Mouse (Mus musculus): ENCODE measurements around the gene Clcf1. TPM values are rescaled to one million over a fixed set of nuclear protein-coding genes. Genes with fewer than 3 reads are reported as not detected.
A peak's percentile ranks its signal among the peaks of the same experiment; 100 is the strongest.

Gene Clcf1
- polyA plus RNA-seq, 1 experiment from 2014 or later: 0.49 TPM

DNA sequence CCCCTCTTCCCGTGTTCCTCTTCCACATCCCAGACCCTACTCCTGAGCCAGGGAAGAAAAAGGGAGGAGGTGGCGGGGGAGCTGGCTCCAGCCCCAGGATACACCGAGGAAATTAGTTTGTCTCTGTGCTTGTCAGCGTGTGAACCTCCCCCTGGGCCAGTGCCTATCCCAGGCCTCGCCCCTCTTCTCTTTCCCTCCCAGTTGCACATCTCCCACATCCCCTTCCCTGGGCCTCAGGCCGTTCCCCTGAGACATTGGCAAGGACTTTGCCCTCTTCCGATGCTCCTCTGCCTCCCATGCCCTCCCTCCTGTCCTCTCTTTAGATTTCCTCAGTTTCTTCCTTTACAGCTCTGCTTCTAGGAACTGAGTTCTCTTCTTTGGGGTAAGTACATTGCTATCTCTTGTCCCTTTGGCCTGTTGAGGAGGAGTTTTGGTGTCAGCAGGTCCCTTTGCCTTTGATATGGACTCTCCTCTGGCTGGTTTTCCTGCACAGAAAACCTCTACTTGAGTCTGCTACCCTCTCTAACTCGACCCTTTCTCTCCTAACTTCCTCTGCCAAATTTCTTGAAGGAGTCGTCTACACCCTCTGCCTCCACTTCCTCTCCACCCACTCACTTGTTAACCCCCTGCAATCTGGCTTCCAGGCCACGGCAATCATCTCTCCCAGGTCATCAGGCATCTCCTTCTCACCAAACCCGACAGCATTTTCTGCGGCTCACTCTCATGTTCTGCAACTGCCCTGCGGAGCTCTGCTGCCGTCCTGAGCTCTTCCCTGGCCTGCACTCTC, 7.1 kb downstream of the Clcf1 start:
- 0 out of 2 replicates have a peak overlapping the region, but pooled peaks have one; percentile 5 for H3K9ac ChIP-seq (replicated peaks; ENCODE audit: low read depth, low read length)
- 44% methylated on average over 14 of the region's 14 CpGs for WGBS
- H3K27ac ChIP-seq (ENCODE audit: low read length): no peak overlapping the region
- no peak overlapping the region for H3K4me3 ChIP-seq (replicated peaks; ENCODE audit: low read length)
- H3K27me3 ChIP-seq (replicated peaks; ENCODE audit: control insufficient read depth, insufficient read depth, low read length): peaks cover 5% of the 10 kb centered on the region
- H3K36me3 ChIP-seq (ENCODE audit: control insufficient read depth, insufficient read depth): no peaks in the 10 kb centered on the region
- no peak for ATAC-seq
- H3K4me2 ChIP-seq (ENCODE audit: low read length): no peak overlapping the region
- no peaks in the 10 kb centered on the region for H3K9me3 ChIP-seq (ENCODE audit: control insufficient read depth, low read length)
- peaks cover 15% of the 10 kb centered on the region for H3K4me1 ChIP-seq (replicated peaks; ENCODE audit: control insufficient read depth, insufficient read depth, low read length)

DNA sequence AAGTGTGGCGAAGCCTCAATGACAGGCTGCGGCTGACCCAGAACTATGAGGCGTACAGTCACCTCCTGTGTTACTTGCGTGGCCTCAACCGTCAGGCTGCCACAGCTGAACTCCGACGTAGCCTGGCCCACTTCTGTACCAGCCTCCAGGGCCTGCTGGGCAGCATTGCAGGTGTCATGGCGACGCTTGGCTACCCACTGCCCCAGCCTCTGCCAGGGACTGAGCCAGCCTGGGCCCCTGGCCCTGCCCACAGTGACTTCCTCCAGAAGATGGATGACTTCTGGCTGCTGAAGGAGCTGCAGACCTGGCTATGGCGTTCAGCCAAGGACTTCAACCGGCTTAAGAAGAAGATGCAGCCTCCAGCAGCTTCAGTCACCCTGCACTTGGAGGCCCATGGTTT, 8.1 kb downstream of the Clcf1 start:
- Histone ChIP-seq H3K4me1 (replicated peaks; ENCODE audit: control insufficient read depth, insufficient read depth, low read length) (peaks cover 15% of the 10 kb centered on the region), H3K36me3 (ENCODE audit: control insufficient read depth, insufficient read depth) (no peaks in the 10 kb centered on the region), H3K27ac (ENCODE audit: low read length) (no peak overlapping the region), H3K9ac (replicated peaks; ENCODE audit: low read depth, low read length) (no peak overlapping the region), H3K9me3 (ENCODE audit: control insufficient read depth, low read length) (no peaks in the 10 kb centered on the region), H3K4me3 (replicated peaks; ENCODE audit: low read length) (no peak overlapping the region), H3K4me2 (ENCODE audit: low read length) (no peak overlapping the region), H3K27me3 (replicated peaks; ENCODE audit: control insufficient read depth, insufficient read depth, low read length) (0 out of 2 replicates have a peak, but pooled peaks cover 2% of the 10 kb centered on the region)
- no peak for ATAC-seq
- 85% methylated on average over 11 of the region's 11 CpGs for WGBS

- peaks cover 5% of the 10 kb centered on the region for H3K4me1 ChIP-seq (replicated peaks; ENCODE audit: control insufficient read depth, insufficient read depth, low read length)
- no peak overlapping the region for H3K4me2 ChIP-seq (ENCODE audit: low read length)
- no peaks in the 10 kb centered on the region for H3K9me3 ChIP-seq (ENCODE audit: control insufficient read depth, low read length)
- H3K36me3 ChIP-seq (ENCODE audit: control insufficient read depth, insufficient read depth): no peaks in the 10 kb centered on the region
- ATAC-seq: no peak
- H3K4me3 ChIP-seq (replicated peaks; ENCODE audit: low read length): no peak overlapping the region
- H3K27ac ChIP-seq (ENCODE audit: low read length): no peak overlapping the region
- H3K27me3 ChIP-seq (replicated peaks; ENCODE audit: control insufficient read depth, insufficient read depth, low read length): peaks cover 10% of the 10 kb centered on the region
- WGBS: 90% methylated on average over 7 of the region's 7 CpGs
- H3K9ac ChIP-seq (replicated peaks; ENCODE audit: low read depth, low read length): no peak overlapping the region
Measured at GRCm38 (mm10) chr19:4226779-4227178, 12.7 kb downstream of the Clcf1 start.

DNA sequence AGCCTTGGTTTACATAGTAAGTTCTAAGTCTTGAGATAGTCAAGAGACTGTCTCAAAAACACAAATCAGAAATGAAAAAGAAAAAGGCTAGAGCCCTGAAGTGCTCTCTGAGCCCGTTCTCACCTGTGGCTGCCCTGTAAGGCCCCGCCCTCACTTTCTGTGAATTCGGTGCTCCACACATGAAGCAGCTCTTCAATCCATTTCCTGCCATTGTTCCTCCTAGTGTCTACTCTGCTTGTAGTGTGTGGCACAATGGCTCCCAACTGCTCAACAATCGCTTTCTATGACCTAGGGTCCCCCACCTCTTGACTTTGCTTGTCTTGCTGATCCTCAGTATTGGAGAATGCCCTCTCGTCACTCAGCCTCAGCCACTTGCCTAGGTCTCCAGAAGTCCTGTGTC, 13.4 kb downstream of the Clcf1 start:
- 66% methylated on average over 5 of the region's 5 CpGs for WGBS

DNA sequence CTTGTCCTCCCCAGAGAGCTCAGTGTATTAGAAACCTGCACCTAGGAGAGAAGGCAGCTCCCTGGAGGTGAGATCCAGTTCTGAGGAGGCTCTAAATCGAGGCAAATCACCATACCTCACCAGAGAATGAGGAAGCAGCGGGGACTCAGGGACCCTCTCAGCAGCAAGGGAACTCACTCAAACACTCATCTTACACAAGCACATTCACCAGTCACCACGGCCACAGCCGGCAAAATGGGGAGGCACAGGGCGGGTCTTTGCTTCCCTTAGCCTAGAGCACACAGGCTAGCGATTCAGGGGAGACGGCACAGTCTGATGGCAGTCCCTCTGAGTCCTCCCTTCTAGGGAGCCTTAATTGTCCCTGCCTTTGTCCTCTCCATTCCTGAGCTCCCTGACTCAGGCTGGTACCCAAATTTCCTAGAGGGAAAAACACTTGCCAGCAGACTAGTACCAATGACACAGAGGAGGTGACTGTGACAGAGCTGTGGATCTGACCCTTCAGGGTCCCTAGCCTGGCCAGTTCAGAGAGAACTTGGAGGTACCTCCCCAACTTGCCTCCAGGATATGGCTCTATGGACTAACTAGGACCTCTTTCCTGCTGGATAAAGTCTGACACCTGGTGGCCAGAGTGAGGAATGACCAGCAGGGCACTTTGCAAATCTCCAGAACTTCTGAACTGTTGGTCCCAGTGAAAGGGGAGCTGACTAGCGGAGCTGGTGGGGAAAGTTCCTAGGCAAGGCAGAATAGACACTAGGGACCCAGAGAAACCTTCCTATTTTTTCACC, 14.0 kb downstream of the Clcf1 start:
- H3K27me3 ChIP-seq (replicated peaks; ENCODE audit: control insufficient read depth, insufficient read depth, low read length): peaks cover 10% of the 10 kb centered on the region
- H3K4me3 ChIP-seq (replicated peaks; ENCODE audit: low read length): no peak overlapping the region
- no peak overlapping the region for H3K27ac ChIP-seq (ENCODE audit: low read length)
- WGBS: 18% methylated on average over 8 of the region's 8 CpGs
- no peak for ATAC-seq
- no peak overlapping the region; the same call in 1 of the 2 replicates for H3K9ac ChIP-seq (replicated peaks; ENCODE audit: low read depth, low read length)
- H3K9me3 ChIP-seq (ENCODE audit: control insufficient read depth, low read length): no peaks in the 10 kb centered on the region
- peaks cover 11% of the 10 kb centered on the region for H3K4me1 ChIP-seq (replicated peaks; ENCODE audit: control insufficient read depth, insufficient read depth, low read length)
- H3K36me3 ChIP-seq (ENCODE audit: control insufficient read depth, insufficient read depth): no peaks in the 10 kb centered on the region
- no peak overlapping the region for H3K4me2 ChIP-seq (ENCODE audit: low read length)

More for the DNA sequence above, 13.4 kb downstream of the Clcf1 start:
- no peak overlapping the region for H3K27ac ChIP-seq (ENCODE audit: low read length)
- no peak overlapping the region for H3K4me3 ChIP-seq (replicated peaks; ENCODE audit: low read length)
- H3K36me3 ChIP-seq (ENCODE audit: control insufficient read depth, insufficient read depth): no peaks in the 10 kb centered on the region
- no peaks in the 10 kb centered on the region for H3K9me3 ChIP-seq (ENCODE audit: control insufficient read depth, low read length)
- no peak for ATAC-seq
- H3K4me1 ChIP-seq (replicated peaks; ENCODE audit: control insufficient read depth, insufficient read depth, low read length): peaks cover 9% of the 10 kb centered on the region
- H3K27me3 ChIP-seq (replicated peaks; ENCODE audit: control insufficient read depth, insufficient read depth, low read length): peaks cover 10% of the 10 kb centered on the region
- H3K4me2 ChIP-seq (ENCODE audit: low read length): no peak overlapping the region
- no peak overlapping the region for H3K9ac ChIP-seq (replicated peaks; ENCODE audit: low read depth, low read length)

DNA sequence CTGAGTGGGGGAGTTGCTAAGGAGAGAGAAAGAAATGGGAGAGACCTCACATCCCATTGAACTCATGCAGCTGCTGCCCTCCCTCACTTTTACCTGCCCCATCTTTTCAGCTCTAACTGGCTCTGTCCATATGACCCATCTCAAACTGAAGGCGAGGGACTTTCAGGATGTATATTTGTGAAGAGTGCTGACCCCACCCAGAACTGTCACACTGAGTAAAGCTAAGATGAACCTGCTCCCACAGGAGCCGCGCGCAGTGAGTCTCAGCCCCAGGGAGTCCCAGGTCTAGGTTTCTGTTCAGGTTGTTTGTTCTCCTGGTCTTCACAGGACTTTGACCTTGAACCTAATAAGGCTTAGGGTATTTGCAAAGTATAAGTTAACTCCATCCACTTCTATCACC, 14.9 kb downstream of the Clcf1 start:
- Histone ChIP-seq H3K36me3 (ENCODE audit: control insufficient read depth, insufficient read depth) (no peaks in the 10 kb centered on the region), H3K4me3 (replicated peaks; ENCODE audit: low read length) (no peak overlapping the region), H3K9ac (replicated peaks; ENCODE audit: low read depth, low read length) (no peak overlapping the region), H3K27ac (ENCODE audit: low read length) (no peak overlapping the region), H3K9me3 (ENCODE audit: control insufficient read depth, low read length) (no peaks in the 10 kb centered on the region), H3K4me1 (replicated peaks; ENCODE audit: control insufficient read depth, insufficient read depth, low read length) (peaks cover 11% of the 10 kb centered on the region), H3K27me3 (replicated peaks; ENCODE audit: control insufficient read depth, insufficient read depth, low read length) (peaks cover 10% of the 10 kb centered on the region), H3K4me2 (ENCODE audit: low read length) (no peak overlapping the region)
- 73% methylated on average over 4 of the region's 4 CpGs for WGBS
- ATAC-seq: no peak

DNA sequence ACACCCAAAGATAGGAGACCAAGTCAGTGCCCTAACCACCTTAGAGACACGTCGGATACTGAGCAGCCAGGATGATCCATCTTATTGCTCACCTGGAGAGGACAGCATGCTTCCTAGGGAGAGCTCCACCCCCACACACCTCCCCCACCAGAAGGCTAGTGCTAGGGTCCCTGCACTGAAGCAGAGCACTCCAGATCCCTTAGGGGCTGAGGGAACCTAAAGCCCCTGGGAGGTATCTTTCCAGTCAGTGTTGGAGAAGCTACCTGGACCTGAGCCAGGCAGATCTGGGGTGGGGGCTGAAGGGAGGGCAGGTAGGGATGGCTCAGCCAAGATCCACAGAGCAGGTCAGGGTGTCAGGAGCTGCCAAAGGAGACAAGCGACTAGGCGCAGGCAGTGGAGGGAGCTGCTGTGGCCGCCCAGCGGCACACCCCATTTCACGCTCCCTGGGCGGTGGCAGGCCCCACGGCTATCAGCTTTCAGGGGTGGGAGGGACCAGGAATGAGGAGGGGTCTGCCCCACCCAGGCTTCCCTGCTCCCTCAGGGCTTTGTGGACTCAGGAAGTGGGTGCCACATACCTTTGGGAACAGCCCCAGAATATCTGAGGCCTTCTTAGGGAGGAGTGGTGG, 15.5 kb downstream of the Clcf1 start:
- Histone ChIP-seq H3K9ac (replicated peaks; ENCODE audit: low read depth, low read length) (no peak overlapping the region), H3K27me3 (replicated peaks; ENCODE audit: control insufficient read depth, insufficient read depth, low read length) (peaks cover 10% of the 10 kb centered on the region)
- WGBS: 50% methylated on average over 9 of the region's 9 CpGs

DNA sequence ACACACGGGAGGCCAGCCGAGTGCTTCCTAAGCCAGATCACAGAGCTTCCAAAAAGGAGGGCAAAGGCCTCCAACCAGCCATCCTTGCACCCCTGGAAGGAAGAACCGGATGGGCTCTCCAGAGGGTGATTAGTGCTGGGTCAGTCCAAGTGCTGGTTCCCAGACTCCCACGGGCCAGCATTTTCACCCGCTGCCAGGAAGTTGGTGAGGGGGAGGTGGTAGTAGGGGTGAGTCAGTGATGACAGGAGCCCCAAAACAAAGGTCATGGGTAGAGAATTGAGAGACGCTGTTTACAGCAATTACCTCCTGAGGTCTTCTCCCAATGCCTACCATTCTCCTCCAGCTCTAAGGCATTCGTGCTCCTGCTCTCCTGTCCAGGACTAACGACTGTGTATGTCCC, 16.4 kb downstream of the Clcf1 start:
- Histone ChIP-seq H3K4me2 (ENCODE audit: low read length) (no peak overlapping the region), H3K27ac (ENCODE audit: low read length) (no peak overlapping the region), H3K4me3 (replicated peaks; ENCODE audit: low read length) (no peak overlapping the region), H3K9ac (replicated peaks; ENCODE audit: low read depth, low read length) (no peak overlapping the region), H3K36me3 (ENCODE audit: control insufficient read depth, insufficient read depth) (no peaks in the 10 kb centered on the region), H3K9me3 (ENCODE audit: control insufficient read depth, low read length) (no peaks in the 10 kb centered on the region), H3K27me3 (replicated peaks; ENCODE audit: control insufficient read depth, insufficient read depth, low read length) (peaks cover 10% of the 10 kb centered on the region), H3K4me1 (replicated peaks; ENCODE audit: control insufficient read depth, insufficient read depth, low read length) (peaks cover 11% of the 10 kb centered on the region)
- WGBS: 80% methylated on average over 8 of the region's 8 CpGs
- no peak for ATAC-seq

More for the DNA sequence above, 15.5 kb downstream of the Clcf1 start:
- Histone ChIP-seq H3K36me3 (ENCODE audit: control insufficient read depth, insufficient read depth) (no peaks in the 10 kb centered on the region), H3K4me2 (ENCODE audit: low read length) (no peak overlapping the region), H3K9me3 (ENCODE audit: control insufficient read depth, low read length) (no peaks in the 10 kb centered on the region), H3K4me1 (replicated peaks; ENCODE audit: control insufficient read depth, insufficient read depth, low read length) (peaks cover 11% of the 10 kb centered on the region), H3K27ac (ENCODE audit: low read length) (no peak overlapping the region), H3K4me3 (replicated peaks; ENCODE audit: low read length) (no peak overlapping the region)
- ATAC-seq: no peak
